Mouse (Mus musculus) mammary gland, adult 2 months (tissue): ENCODE results near the gene Vmn1r1. TPM values are rescaled to one million over a fixed set of nuclear protein-coding genes. Genes with fewer than 3 reads are reported as not detected.

Source experiments
- polyA plus RNA-seq: library from polyadenylated mRNA; depleted of rRNA; stranded (reverse); fragments of >200 nt; gene quantifications from 2 replicates; pipeline ENCODE4 v1.2.3, GENCODE M21; 2012; ENCODE audit warnings: low replicate concordance; rRNA removed

Gene Vmn1r1
- polyA plus RNA-seq: not detected in 2 replicates

DNA sequence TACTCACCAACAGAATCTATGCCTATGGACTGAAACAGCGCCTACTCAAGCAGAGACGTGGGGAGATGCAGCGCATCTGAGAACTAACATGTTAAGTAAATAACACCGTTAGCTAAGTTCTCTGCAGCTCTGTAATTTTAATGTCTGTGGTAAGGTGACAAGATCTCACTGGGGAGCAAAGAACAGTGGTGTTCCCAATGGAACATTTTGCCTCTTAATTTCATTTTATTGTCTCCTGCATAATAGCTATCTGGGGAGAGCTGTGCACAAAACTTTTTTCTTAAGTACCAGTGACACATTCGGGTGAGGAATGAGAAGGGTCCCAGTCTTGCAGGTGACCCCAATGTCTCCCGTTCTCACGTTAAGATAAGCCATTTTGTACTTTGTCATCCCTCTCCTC lies at the start of gene Vmn1r1:
TSS of gene Vmn1r1 (minus strand) at position 101 of the 400 bp plus-strand sequence.

DNA sequence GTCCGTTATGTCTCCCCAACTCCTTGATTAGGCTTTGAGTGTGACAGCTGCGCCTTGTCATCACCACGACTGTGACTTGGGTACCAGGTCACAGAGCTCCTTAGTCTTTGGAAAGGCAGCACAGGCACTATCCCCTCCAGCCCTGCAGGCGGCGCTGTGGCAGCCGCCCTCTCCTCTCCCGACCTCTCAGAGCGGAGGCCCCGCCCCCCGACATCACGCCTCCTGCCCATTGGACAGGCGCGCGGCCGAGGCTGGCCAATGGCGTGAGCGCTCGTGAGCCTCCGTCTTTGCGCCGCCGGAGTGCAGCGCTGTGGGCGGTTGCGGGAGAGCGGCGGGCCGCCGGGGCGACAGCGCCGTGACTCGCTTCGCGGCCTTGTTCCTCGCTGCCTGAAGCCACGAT lies 39.8 kb downstream of the Vmn1r1 start, which contains the start of gene Srp9:
TSS of gene Srp9 (plus strand) at position 232 of the 400 bp plus-strand sequence.

Other genes starting within 250 kb of the Vmn1r1 start
- gene Enah, start 144.5 kb downstream of the Vmn1r1 start, polyA plus RNA-seq: 5.9 and 9.0 TPM in 2 replicates
- 27.9 and 30.7 TPM in 2 replicates for gene Srp9, start 39.7 kb downstream of the Vmn1r1 start, polyA plus RNA-seq
- gene Degs1, start 118.3 kb upstream of the Vmn1r1 start, polyA plus RNA-seq: 45.4 and 107 TPM in 2 replicates
- 11.9 and 13.6 TPM in 2 replicates for gene Fbxo28, start 177.1 kb upstream of the Vmn1r1 start, polyA plus RNA-seq
- 24.5 and 28.1 TPM in 2 replicates for gene Trp53bp2, start 244.7 kb upstream of the Vmn1r1 start, polyA plus RNA-seq